Mouse (Mus musculus): ENCODE data around the gene Snapin.
A peak's percentile ranks its signal among the peaks of the same experiment; 100 is the strongest.

The Snapin gene

GRCm38 (mm10) chr3:90490696-90491256 lies at the start of gene Snapin:
Gene Snapin, minus strand, starts transcription at chr3:90491033.
- DNase-seq (ENCODE audit: low read depth, low spot score): peak; percentile 97

- no peak for DNase-seq (ENCODE audit: low read depth, low spot score)
These were observed 47.1 kb upstream of the Snapin start for GRCm38 (mm10) chr3:90537905-90538296.

- peak; percentile 58 for DNase-seq (ENCODE audit: low read depth, low spot score)
These were observed 46.5 kb upstream of the Snapin start, which contains the start of gene S100a16 for GRCm38 (mm10) chr3:90537141-90537904. Gene S100a16, plus strand, starts transcription at chr3:90537254.

GRCm38 (mm10) chr3:90535446-90535845 lies 44.6 kb upstream of the Snapin start:
- no peak for DNase-seq (ENCODE audit: low read depth, low spot score)

DNA sequence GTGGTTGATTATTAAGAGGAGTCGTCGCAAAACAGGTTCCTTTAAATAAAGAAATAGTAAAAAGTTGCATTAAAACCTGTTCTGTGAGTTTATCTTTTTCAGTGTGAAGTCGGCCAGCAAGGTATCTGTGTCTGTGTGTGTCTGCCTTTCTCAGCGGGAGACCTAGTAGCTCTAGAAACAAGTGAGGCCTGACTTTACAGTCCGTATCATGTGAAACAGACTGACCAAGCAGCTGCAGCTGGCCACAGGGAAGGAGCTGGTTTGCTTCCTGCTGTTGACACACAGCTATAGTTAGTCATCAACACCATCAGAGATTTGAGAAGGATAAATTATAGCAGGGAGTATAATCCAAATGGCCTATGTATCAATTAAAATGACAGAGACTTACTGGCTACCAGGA lies 40.9 kb upstream of the Snapin start:
- DNase-seq (ENCODE audit: low read depth, low spot score): no peak

DNA sequence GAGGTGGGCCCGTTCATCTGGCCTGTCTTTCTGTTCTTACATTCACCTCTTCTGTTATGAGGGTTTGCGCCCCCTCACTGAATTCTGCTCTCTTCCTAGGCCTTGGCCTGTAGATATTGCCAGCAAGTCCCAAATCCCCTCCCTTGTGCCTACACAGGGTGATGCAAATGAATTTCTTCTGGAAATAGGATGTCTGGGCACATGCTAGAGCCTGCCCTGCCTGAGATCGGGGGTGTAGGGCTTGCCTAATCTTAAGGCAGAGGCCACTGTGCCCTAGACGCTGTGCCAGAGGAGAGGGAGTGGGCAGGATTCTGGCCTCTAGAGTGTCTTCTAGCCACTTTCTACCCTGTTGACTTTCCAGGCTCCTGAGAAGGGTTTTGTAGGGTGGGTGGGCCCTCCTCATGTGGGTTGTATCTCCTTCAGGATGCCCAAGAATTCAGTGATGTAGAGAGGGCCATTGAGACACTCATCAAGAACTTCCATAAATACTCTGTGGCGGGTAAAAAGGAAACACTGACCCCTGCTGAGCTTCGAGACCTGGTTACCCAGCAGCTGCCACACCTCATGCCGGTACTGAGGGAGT lies 36.5 kb upstream of the Snapin start:
- DNase-seq (ENCODE audit: low read depth, low spot score): no peak

DNA sequence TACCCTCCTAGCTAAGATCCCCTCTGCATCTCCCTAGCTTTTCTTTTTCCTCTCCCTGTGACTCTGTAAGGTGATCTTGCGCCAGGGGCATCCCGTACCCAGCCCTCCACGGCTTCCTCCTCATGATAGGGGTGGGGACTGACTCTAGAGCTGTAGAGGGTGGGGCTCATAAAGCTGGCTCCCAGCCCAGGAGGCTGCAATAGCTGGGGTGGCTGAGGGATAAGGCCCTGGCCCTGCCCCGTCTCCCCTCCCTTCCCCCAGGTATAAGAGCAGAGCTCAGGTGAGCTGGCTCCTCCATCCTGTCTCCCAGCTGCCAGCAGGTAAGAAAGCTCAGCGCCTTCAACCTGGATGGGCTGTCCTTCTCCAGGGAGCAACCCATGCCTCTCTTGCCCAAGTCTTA lies 35.7 kb upstream of the Snapin start, which contains the start of gene S100a14:
Gene S100a14 (plus strand): TSS at position 277 of the 400 bp plus-strand sequence.
- DNase-seq (ENCODE audit: low read depth, low spot score): no peak

DNA sequence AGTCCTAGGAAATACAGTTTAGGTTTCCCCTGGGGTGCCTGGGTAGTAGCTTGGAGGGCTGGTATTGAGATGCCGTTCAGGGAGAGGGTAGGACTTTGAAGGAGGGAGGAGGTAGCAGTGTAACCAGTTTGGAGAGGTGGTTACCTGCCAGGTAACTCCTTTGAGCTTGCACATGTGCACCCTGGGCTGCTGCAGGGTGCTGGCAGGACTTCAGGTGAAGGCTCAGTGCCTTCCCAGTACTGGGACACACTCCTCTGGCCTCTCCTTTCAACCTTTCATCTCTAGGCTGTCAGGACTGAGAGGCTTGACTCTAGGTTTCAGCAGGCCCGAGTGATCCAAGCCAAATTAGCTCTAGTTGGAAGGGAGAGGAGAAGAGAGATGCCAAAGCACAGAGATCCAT lies 35.2 kb upstream of the Snapin start:
- DNase-seq (ENCODE audit: low read depth, low spot score): no peak

- peak; percentile 89 for DNase-seq (ENCODE audit: low read depth, low spot score)
These were observed 34.6 kb upstream of the Snapin start for GRCm38 (mm10) chr3:90525421-90525820.

- DNase-seq (ENCODE audit: low read depth, low spot score): peak; percentile 50
These were observed 26.9 kb upstream of the Snapin start for GRCm38 (mm10) chr3:90517711-90518110.

DNA sequence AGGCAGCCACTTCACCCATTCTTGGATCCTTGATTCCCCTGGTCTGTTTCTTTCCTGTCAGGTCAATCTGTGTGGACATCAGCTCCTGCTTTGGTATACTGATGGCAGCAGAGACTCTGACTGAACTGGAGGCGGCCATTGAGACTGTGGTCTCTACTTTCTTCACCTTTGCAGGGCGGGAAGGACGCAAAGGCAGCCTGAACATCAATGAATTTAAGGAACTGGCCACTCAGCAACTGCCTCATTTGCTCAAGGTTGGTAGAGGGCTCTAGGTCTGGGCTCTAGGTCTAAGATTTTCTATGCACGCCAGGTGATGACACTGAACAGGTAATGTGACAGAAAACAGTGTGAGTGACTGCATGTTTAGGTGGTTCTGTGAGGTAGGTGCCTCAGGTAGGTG lies 25.0 kb upstream of the Snapin start:
- no peak for DNase-seq (ENCODE audit: low read depth, low spot score)

- DNase-seq (ENCODE audit: low read depth, low spot score): no peak
These were observed 24.4 kb upstream of the Snapin start for GRCm38 (mm10) chr3:90515242-90515641.

- DNase-seq (ENCODE audit: low read depth, low spot score): peak; percentile 73
These were observed 23.9 kb upstream of the Snapin start for GRCm38 (mm10) chr3:90514691-90515090.

GRCm38 (mm10) chr3:90513796-90514590 lies 23.2 kb upstream of the Snapin start, which contains the start of the genes S100a1 and S100a13:
Gene S100a1, minus strand, starts transcription at chr3:90514392.
Gene S100a13, plus strand, starts transcription at chr3:90514435.
- DNase-seq (ENCODE audit: low read depth, low spot score): peak; percentile 44

DNA sequence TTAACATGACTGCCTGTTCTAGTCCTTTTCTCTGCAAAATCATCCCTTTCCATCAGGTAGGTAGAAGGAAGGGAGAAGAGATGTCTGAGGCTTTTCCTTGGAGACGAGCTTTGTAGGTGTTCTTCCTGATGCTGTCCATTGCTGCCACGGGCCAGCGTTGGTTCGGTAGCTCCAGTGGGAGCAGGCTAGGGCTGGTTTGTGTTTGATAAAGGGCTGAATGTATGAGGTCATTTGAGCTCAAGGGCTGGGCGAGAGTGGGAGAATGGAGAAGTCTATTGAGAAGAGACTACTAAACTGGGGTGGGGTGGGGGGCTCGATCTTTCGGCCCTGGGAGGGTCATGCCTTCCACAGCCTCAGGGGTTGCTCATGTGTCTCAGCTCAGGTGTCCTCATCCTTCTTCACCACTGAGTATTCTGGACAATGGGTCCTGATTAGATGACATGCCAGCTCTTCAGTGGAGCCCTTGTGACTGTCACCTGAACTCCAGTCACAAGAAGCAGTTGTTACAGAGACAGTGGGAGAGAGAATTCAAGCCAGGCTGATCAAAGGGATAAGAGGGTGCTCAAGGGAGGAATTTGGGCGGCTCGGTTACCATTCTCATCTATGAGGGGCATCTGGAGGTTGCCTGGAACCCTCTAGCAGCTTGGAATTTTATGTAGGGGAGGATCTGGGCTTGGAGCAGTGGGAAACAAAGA lies 22.3 kb upstream of the Snapin start:
- peak; percentile 82 for DNase-seq (ENCODE audit: low read depth, low spot score)

GRCm38 (mm10) chr3:90512276-90512675 lies 21.4 kb upstream of the Snapin start:
- no peak for DNase-seq (ENCODE audit: low read depth, low spot score)

DNA sequence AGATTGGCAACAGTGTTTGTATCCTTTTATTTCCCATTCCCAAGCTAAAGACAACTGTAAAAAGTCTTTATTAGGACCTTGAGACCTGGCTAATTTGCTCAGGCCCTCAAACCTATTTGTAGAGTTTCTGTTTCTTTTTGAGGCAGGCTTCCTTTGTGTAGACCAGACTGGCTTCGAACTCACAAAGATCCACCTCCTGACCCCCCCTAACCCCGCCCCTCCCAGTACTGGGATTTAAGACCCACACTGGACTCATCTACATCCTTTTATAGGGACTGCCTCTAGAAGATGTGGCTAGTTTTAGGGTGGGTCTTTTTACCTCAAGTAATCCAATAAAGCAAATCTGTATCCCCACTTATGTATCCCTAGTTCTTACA lies 18.9 kb upstream of the Snapin start:
- no peak for DNase-seq (ENCODE audit: low read depth, low spot score)

GRCm38 (mm10) chr3:90508950-90509746 lies 18.3 kb upstream of the Snapin start, which contains the start of gene Chtop:
Gene Chtop, minus strand, starts transcription at chr3:90509498.
- peak; percentile 100 for DNase-seq (ENCODE audit: low read depth, low spot score)

- DNase-seq (ENCODE audit: low read depth, low spot score): no peak
These were observed 17.6 kb upstream of the Snapin start for GRCm38 (mm10) chr3:90508287-90508949.

- DNase-seq (ENCODE audit: low read depth, low spot score): no peak
These were observed 15.5 kb upstream of the Snapin start for GRCm38 (mm10) chr3:90506362-90506761.
